Mouse (Mus musculus) myocyte (in vitro differentiated cells): ENCODE measurements around the gene Rere. TPM values are rescaled to one million over a fixed set of nuclear protein-coding genes. Genes with fewer than 3 reads are reported as not detected.

Experiments used
- H3K27me3 ChIP-seq: one replicate; pipeline ENCODE4 v1.6.1; 2011; ENCODE audit not compliant: control insufficient read depth, insufficient read depth, insufficient read length
- H3K36me3 ChIP-seq: one replicate; pipeline ENCODE4 v1.6.1; 2011; ENCODE audit not compliant: control insufficient read depth, insufficient read depth
- H3K4me2 ChIP-seq: one replicate; pipeline ENCODE4 v1.6.1; 2011; ENCODE audit warnings: low read depth, control low read depth
- H3K4me3 ChIP-seq: one replicate; pipeline ENCODE4 v1.5.1; 2011; ENCODE audit warnings: mild to moderate bottlenecking, control low read depth, moderate library complexity
- H3K79me2 ChIP-seq: one replicate; pipeline ENCODE4 v1.6.1; 2011; ENCODE audit not compliant: control insufficient read depth, insufficient read depth
- H3ac ChIP-seq: one replicate; pipeline ENCODE4 v1.6.1; 2011; ENCODE audit not compliant: control insufficient read depth, insufficient read length
- CEBPB ChIP-seq: IDR thresholded peaks from 2 replicates; pipeline ENCODE4 v1.6.1; 2011; ENCODE audit warnings: mild to moderate bottlenecking, moderate library complexity; ENCODE audit not compliant: poor library complexity, insufficient read depth, severe bottlenecking
- E2F4 ChIP-seq: IDR thresholded peaks from one replicate; pipeline ENCODE4 v1.6.1; 2011; ENCODE audit warnings: mild to moderate bottlenecking, control low read depth, moderate library complexity; ENCODE audit not compliant: insufficient read depth
- MAX ChIP-seq: IDR thresholded peaks from one replicate; pipeline ENCODE4 v1.6.1; 2011; ENCODE audit warnings: low read depth, mild to moderate bottlenecking, control low read depth
- MYOD1 ChIP-seq, 3 experiments: IDR thresholded peaks; one replicate each; pipeline ENCODE4 v1.6.1; 2011; ENCODE audit warnings: control low read depth in 2 of 3, low read depth in 2 of 3, mild to moderate bottlenecking in 2 of 3, moderate library complexity in 1 of 3; ENCODE audit not compliant: insufficient read length in 2 of 3, control insufficient read depth in 1 of 3
- MYOG ChIP-seq, 3 experiments: IDR thresholded peaks; one replicate each; pipeline ENCODE4 v1.6.1; 2011; ENCODE audit warnings: control low read depth in 2 of 3, low read depth in 2 of 3, mild to moderate bottlenecking in 2 of 3; ENCODE audit not compliant: insufficient read length in 2 of 3, control insufficient read depth in 1 of 3, insufficient read depth in 1 of 3
- POLR2A ChIP-seq: IDR thresholded peaks from one replicate; pipeline ENCODE4 v1.6.1; 2011; ENCODE audit warnings: low read depth, mild to moderate bottlenecking, control low read depth, moderate library complexity; ENCODE audit not compliant: insufficient read length
- POLR2AphosphoS2 ChIP-seq: IDR thresholded peaks from one replicate; pipeline ENCODE4 v1.6.1; 2011; ENCODE audit warnings: low read depth, control low read depth; ENCODE audit not compliant: insufficient read length
- REST ChIP-seq: IDR thresholded peaks from one replicate; pipeline ENCODE4 v1.6.1; 2011; ENCODE audit warnings: mild to moderate bottlenecking, control low read depth, moderate library complexity; ENCODE audit not compliant: insufficient read depth, insufficient read length
- SRF ChIP-seq: IDR thresholded peaks from one replicate; pipeline ENCODE4 v1.6.1; 2011; ENCODE audit warnings: low read depth; ENCODE audit not compliant: control insufficient read depth, insufficient read length
- TCF12 ChIP-seq: IDR thresholded peaks from one replicate; pipeline ENCODE4 v1.6.1; 2011; ENCODE audit warnings: mild to moderate bottlenecking, control low read depth; ENCODE audit not compliant: poor library complexity, insufficient read depth, severe bottlenecking
- TCF3 ChIP-seq: IDR thresholded peaks from one replicate; pipeline ENCODE4 v1.6.1; 2011; ENCODE audit warnings: low read depth, control low read depth; ENCODE audit not compliant: insufficient read length
- USF1 ChIP-seq: IDR thresholded peaks from one replicate; pipeline ENCODE4 v1.6.1; 2011; ENCODE audit warnings: low read depth, mild to moderate bottlenecking, control low read depth, moderate library complexity
- polyA plus RNA-seq: library from polyadenylated mRNA; unstranded; fragments of >200 nt; fragmentation: generic; extraction: Trizol; gene quantifications from one replicate; pipeline ENCODE4 v1.2.1, GENCODE M21; 2012; ENCODE audit warnings: missing spikeins

The Rere gene
- polyA plus RNA-seq, 1 experiment = 34.0 TPM

- Histone ChIP-seq H3ac (no peak overlapping the region), H3K79me2 (no peaks in the 10 kb centered on the region), H3K36me3 (peaks cover 6% of the 10 kb centered on the region), H3K4me2 (no peak overlapping the region), H3K27me3 (no peaks in the 10 kb centered on the region), H3K4me3 (no peak overlapping the region)
- TF ChIP-seq E2F4 (no peak), POLR2AphosphoS2 (peak; percentile 88)
Measured at GRCm38 (mm10) chr4:150624214-150624823, 342.9 kb downstream of the Rere start.

GRCm38 (mm10) chr4:150624933-150625332 is 343.5 kb downstream of the Rere start:
- H3ac ChIP-seq = no peak overlapping the region
- H3K4me3 ChIP-seq = no peak overlapping the region
- H3K79me2 ChIP-seq = no peaks in the 10 kb centered on the region
- no peak for TF ChIP-seq E2F4
- no peak for TF ChIP-seq MAX
- TF ChIP-seq REST = no peak
- TF ChIP-seq TCF3 = no peak
- TF ChIP-seq TCF12 = no peak
- no peak for TF ChIP-seq CEBPB
- no peak for TF ChIP-seq USF1
- TF ChIP-seq MYOG (IDR thresholded peaks at IDR 0.05; ENCODE audit: control insufficient read depth in 1 of 3, insufficient read depth in 1 of 3, insufficient read length in 2 of 3, low read depth in 2 of 3) = no peak
- TF ChIP-seq POLR2A = no peak
- no peak for TF ChIP-seq SRF
- TF ChIP-seq POLR2AphosphoS2 = no peak
- no peak overlapping the region for H3K4me2 ChIP-seq
- H3K27me3 ChIP-seq = no peaks in the 10 kb centered on the region
- peaks cover 6% of the 10 kb centered on the region for H3K36me3 ChIP-seq

- H3K27me3 ChIP-seq = no peaks in the 10 kb centered on the region
- peaks cover 2% of the 10 kb centered on the region for H3K36me3 ChIP-seq
- H3ac ChIP-seq = no peak overlapping the region
- TF ChIP-seq TCF3 (no peak), REST (no peak), TCF12 (no peak), MYOD1 (IDR thresholded peaks at IDR 0.05; ENCODE audit: control insufficient read depth in 1 of 3, insufficient read length in 2 of 3, low read depth in 2 of 3) (no peak), POLR2AphosphoS2 (no peak), MAX (no peak), E2F4 (no peak), SRF (no peak), MYOG (IDR thresholded peaks at IDR 0.05; ENCODE audit: control insufficient read depth in 1 of 3, insufficient read depth in 1 of 3, insufficient read length in 2 of 3, low read depth in 2 of 3) (no peak), CEBPB (no peak), POLR2A (no peak), USF1 (no peak)
- no peak overlapping the region for H3K4me2 ChIP-seq
- no peaks in the 10 kb centered on the region for H3K79me2 ChIP-seq
- no peak overlapping the region for H3K4me3 ChIP-seq
Measured at GRCm38 (mm10) chr4:150625425-150625824, 344.0 kb downstream of the Rere start.

GRCm38 (mm10) chr4:150625951-150626732 is 344.7 kb downstream of the Rere start:
- Histone ChIP-seq H3ac (no peak overlapping the region), H3K79me2 (no peaks in the 10 kb centered on the region), H3K4me3 (no peak overlapping the region), H3K36me3 (no peaks in the 10 kb centered on the region), H3K4me2 (no peak overlapping the region), H3K27me3 (no peaks in the 10 kb centered on the region)
- TF ChIP-seq MAX = no peak
- no peak for TF ChIP-seq TCF3
- TF ChIP-seq SRF = no peak
- TF ChIP-seq MYOG (IDR thresholded peaks at IDR 0.05; ENCODE audit: control insufficient read depth in 1 of 3, insufficient read depth in 1 of 3, insufficient read length in 2 of 3, low read depth in 2 of 3) = no peak
- TF ChIP-seq TCF12 = no peak
- TF ChIP-seq E2F4 = no peak
- TF ChIP-seq MYOD1 (IDR thresholded peaks at IDR 0.05; ENCODE audit: control insufficient read depth in 1 of 3, insufficient read length in 2 of 3, low read depth in 2 of 3) = no peak
- no peak for TF ChIP-seq POLR2A
- no peak for TF ChIP-seq POLR2AphosphoS2
- TF ChIP-seq REST = no peak
- no peak for TF ChIP-seq CEBPB
- TF ChIP-seq USF1 = no peak

GRCm38 (mm10) chr4:150629266-150629665 is 347.8 kb downstream of the Rere start:
- Histone ChIP-seq H3K36me3 (no peaks in the 10 kb centered on the region), H3K4me3 (no peak overlapping the region), H3ac (no peak overlapping the region), H3K79me2 (no peaks in the 10 kb centered on the region), H3K4me2 (no peak overlapping the region), H3K27me3 (no peaks in the 10 kb centered on the region)
- TF ChIP-seq MAX (no peak), CEBPB (no peak), MYOD1 (IDR thresholded peaks at IDR 0.05; ENCODE audit: control insufficient read depth in 1 of 3, insufficient read length in 2 of 3, low read depth in 2 of 3) (no peak), TCF3 (no peak), SRF (no peak), USF1 (no peak), E2F4 (no peak), POLR2A (no peak), MYOG (IDR thresholded peaks at IDR 0.05; ENCODE audit: control insufficient read depth in 1 of 3, insufficient read depth in 1 of 3, insufficient read length in 2 of 3, low read depth in 2 of 3) (no peak), TCF12 (no peak)
